Mouse (Mus musculus) ES-E14 (cell line): Measurements from ENCODE around the gene Slit2.

Experiments used
- CHD2 ChIP-seq: IDR thresholded peaks from 2 replicates; pipeline ENCODE4 v1.6.1; 2014; ENCODE audit warnings: mild to moderate bottlenecking, low read depth, low read length, inconsistent platforms
- HCFC1 ChIP-seq: IDR thresholded peaks from 2 replicates; pipeline ENCODE4 v1.6.1; 2012; ENCODE audit warnings: low read length, inconsistent platforms, borderline replicate concordance; ENCODE audit not compliant: insufficient read depth
- MAFK ChIP-seq: IDR thresholded peaks from 2 replicates; pipeline ENCODE4 v1.6.1; 2014; ENCODE audit warnings: mild to moderate bottlenecking, low read depth, low read length, inconsistent platforms; ENCODE audit not compliant: insufficient read depth
- ZC3H11A ChIP-seq: IDR thresholded peaks from 2 replicates; pipeline ENCODE4 v1.6.1; 2012; ENCODE audit warnings: low read depth, mild to moderate bottlenecking, inconsistent platforms, low read length, borderline replicate concordance
- ZNF384 ChIP-seq: IDR thresholded peaks from 2 replicates; pipeline ENCODE4 v1.6.1; 2012; ENCODE audit warnings: low read depth, low read length, inconsistent platforms

DNA sequence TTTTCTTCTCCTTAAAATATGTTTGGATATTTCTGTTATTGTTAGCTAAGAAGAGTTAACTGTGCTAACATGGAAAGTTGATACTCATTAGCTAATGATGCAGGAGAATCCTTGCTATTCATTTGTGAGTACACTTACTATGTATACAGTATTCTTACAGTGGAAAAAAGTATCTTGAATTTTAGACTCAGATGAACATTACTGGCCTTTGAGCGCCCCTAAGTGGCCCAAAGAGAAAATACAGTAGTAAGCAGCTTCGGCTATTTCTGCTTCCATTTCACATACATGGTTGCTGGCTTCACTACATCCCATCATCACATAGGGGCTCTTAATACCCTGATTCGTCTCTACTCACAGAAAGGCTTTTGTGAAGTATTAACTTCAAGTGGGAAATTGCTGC lies 153.6 kb downstream of the Slit2 start:
- TF ChIP-seq ZNF384 (no peak), CHD2 (no peak), ZC3H11A (peak; percentile 34; the same call in 1 of the 2 replicates), HCFC1 (no peak), MAFK (no peak)
